Mouse (Mus musculus): ENCODE results near the gene Matk. TPM values are rescaled to one million over a fixed set of nuclear protein-coding genes. Genes with fewer than 3 reads are reported as not detected.
"Not testable (repeated sequence)": the region's sequence is repeated elsewhere in the genome, so short reads cannot be mapped to it uniquely, and the experiment has no call there.

The Matk gene
- polyA plus RNA-seq (2014; fragmentation: Nextera tagmentation; extraction: Ambion mirVana), result 1.0 and 1.7 TPM in 2 replicates

GRCm38 (mm10) chr10:81252424-81253419 lies at the start of gene Matk:
Matk (plus strand) TSS chr10:81252935.
- WGBS (ENCODE audit: insufficient replicate concordance), result 12% methylated on average over 43 of the region's 44 CpGs
- Histone ChIP-seq H3K27me3 (ENCODE audit: control insufficient read depth, insufficient read depth, low read length) (peaks cover 63% of the 10 kb centered on the region), H3K9me3 (replicated peaks; ENCODE audit: control insufficient read depth, low read length) (no peaks in the 10 kb centered on the region), H3K4me2 (peak within 1 kb of the TSS; percentile 12; the same call in 1 of the 2 replicates), H3K27ac (ENCODE audit: low read depth, low read length) (no peak within 1 kb of the TSS), H3K4me1 (ENCODE audit: control insufficient read depth, insufficient read depth, low read length) (peaks cover 10% of the 10 kb centered on the region), H3K9ac (ENCODE audit: low read depth, low read length) (no peak within 1 kb of the TSS), H3K36me3 (ENCODE audit: control insufficient read depth, insufficient read depth, low read length) (no peaks in the 10 kb centered on the region), H3K4me3 (ENCODE audit: low read depth, low read length) (no peak within 1 kb of the TSS; the same call in 1 of the 2 replicates)
- no peak for ATAC-seq (replicated peaks; ENCODE audit: insufficient number of reproducible peaks, low FRiP score, low TSS enrichment)

- no peaks in the 10 kb centered on the region for H3K9me3 ChIP-seq (replicated peaks; ENCODE audit: control insufficient read depth, low read length)
- H3K36me3 ChIP-seq (ENCODE audit: control insufficient read depth, insufficient read depth, low read length), result no peaks in the 10 kb centered on the region
- 63% methylated on average over 8 of the region's 8 CpGs for WGBS (ENCODE audit: insufficient replicate concordance)
- H3K27me3 ChIP-seq (ENCODE audit: control insufficient read depth, insufficient read depth, low read length), result peaks cover 2% of the 10 kb centered on the region; the same call in 1 of the 2 replicates
- 0 out of 2 replicates have a peak, but pooled peaks have one; percentile 8 for ATAC-seq (replicated peaks; ENCODE audit: insufficient number of reproducible peaks, low FRiP score, low TSS enrichment)
- H3K4me2 ChIP-seq, result no peak overlapping the region
- no peak overlapping the region for H3K4me3 ChIP-seq (ENCODE audit: low read depth, low read length)
- H3K27ac ChIP-seq (ENCODE audit: low read depth, low read length), result peak overlapping the region; percentile 76; the same call in 1 of the 2 replicates
- H3K4me1 ChIP-seq (ENCODE audit: control insufficient read depth, insufficient read depth, low read length), result peaks cover 31% of the 10 kb centered on the region
- no peak overlapping the region for H3K9ac ChIP-seq (ENCODE audit: low read depth, low read length)
Measured at GRCm38 (mm10) chr10:81202978-81203720, 49.6 kb upstream of the Matk start.

- H3K9ac ChIP-seq (ENCODE audit: low read depth, low read length), result no peak overlapping the region
- peaks cover 27% of the 10 kb centered on the region for H3K4me1 ChIP-seq (ENCODE audit: control insufficient read depth, insufficient read depth, low read length)
- no peaks in the 10 kb centered on the region for H3K9me3 ChIP-seq (replicated peaks; ENCODE audit: control insufficient read depth, low read length)
- H3K4me3 ChIP-seq (ENCODE audit: low read depth, low read length), result no peak overlapping the region
- no peak overlapping the region for H3K4me2 ChIP-seq
- peaks cover 2% of the 10 kb centered on the region; the same call in 1 of the 2 replicates for H3K27me3 ChIP-seq (ENCODE audit: control insufficient read depth, insufficient read depth, low read length)
- H3K36me3 ChIP-seq (ENCODE audit: control insufficient read depth, insufficient read depth, low read length), result no peaks in the 10 kb centered on the region
- no peak for ATAC-seq (replicated peaks; ENCODE audit: insufficient number of reproducible peaks, low FRiP score, low TSS enrichment)
- no peak overlapping the region for H3K27ac ChIP-seq (ENCODE audit: low read depth, low read length)
- 54% methylated on average over 4 of the region's 4 CpGs for WGBS (ENCODE audit: insufficient replicate concordance)
Measured at GRCm38 (mm10) chr10:81204137-81204536, 48.6 kb upstream of the Matk start.

- Histone ChIP-seq H3K4me2 (no peak overlapping the region), H3K36me3 (ENCODE audit: control insufficient read depth, insufficient read depth, low read length) (no peaks in the 10 kb centered on the region), H3K4me3 (ENCODE audit: low read depth, low read length) (no peak overlapping the region), H3K9me3 (replicated peaks; ENCODE audit: control insufficient read depth, low read length) (0 out of 2 replicates have a peak, but pooled peaks cover 3% of the 10 kb centered on the region), H3K9ac (ENCODE audit: low read depth, low read length) (no peak overlapping the region), H3K4me1 (ENCODE audit: control insufficient read depth, insufficient read depth, low read length) (no peaks in the 10 kb centered on the region), H3K27me3 (ENCODE audit: control insufficient read depth, insufficient read depth, low read length) (no peaks in the 10 kb centered on the region), H3K27ac (ENCODE audit: low read depth, low read length) (no peak overlapping the region)
- WGBS (ENCODE audit: insufficient replicate concordance), result 88% methylated on average over 5 of the region's 5 CpGs
- ATAC-seq (replicated peaks; ENCODE audit: insufficient number of reproducible peaks, low FRiP score, low TSS enrichment), result no peak
Measured at GRCm38 (mm10) chr10:81210154-81210553, 42.6 kb upstream of the Matk start.

GRCm38 (mm10) chr10:81216260-81216659 lies 36.5 kb upstream of the Matk start:
- Histone ChIP-seq H3K9me3 (replicated peaks; ENCODE audit: control insufficient read depth, low read length) (no peaks in the 10 kb centered on the region), H3K9ac (ENCODE audit: low read depth, low read length) (no peak overlapping the region), H3K4me2 (no peak overlapping the region), H3K4me3 (ENCODE audit: low read depth, low read length) (no peak overlapping the region), H3K36me3 (ENCODE audit: control insufficient read depth, insufficient read depth, low read length) (no peaks in the 10 kb centered on the region), H3K27me3 (ENCODE audit: control insufficient read depth, insufficient read depth, low read length) (peaks cover 3% of the 10 kb centered on the region; the same call in 1 of the 2 replicates), H3K27ac (ENCODE audit: low read depth, low read length) (no peak overlapping the region), H3K4me1 (ENCODE audit: control insufficient read depth, insufficient read depth, low read length) (no peaks in the 10 kb centered on the region)
- 82% methylated on average over 6 of the region's 6 CpGs for WGBS (ENCODE audit: insufficient replicate concordance)
- no peak for ATAC-seq (replicated peaks; ENCODE audit: insufficient number of reproducible peaks, low FRiP score, low TSS enrichment)

- no peak overlapping the region for H3K9ac ChIP-seq (ENCODE audit: low read depth, low read length)
- no peak for ATAC-seq (replicated peaks; ENCODE audit: insufficient number of reproducible peaks, low FRiP score, low TSS enrichment)
- H3K4me2 ChIP-seq, result no peak overlapping the region
- no peaks in the 10 kb centered on the region for H3K4me1 ChIP-seq (ENCODE audit: control insufficient read depth, insufficient read depth, low read length)
- H3K4me3 ChIP-seq (ENCODE audit: low read depth, low read length), result no peak overlapping the region
- H3K36me3 ChIP-seq (ENCODE audit: control insufficient read depth, insufficient read depth, low read length), result no peaks in the 10 kb centered on the region
- peaks cover 3% of the 10 kb centered on the region; the same call in 1 of the 2 replicates for H3K27me3 ChIP-seq (ENCODE audit: control insufficient read depth, insufficient read depth, low read length)
- no peaks in the 10 kb centered on the region for H3K9me3 ChIP-seq (replicated peaks; ENCODE audit: control insufficient read depth, low read length)
- no peak overlapping the region for H3K27ac ChIP-seq (ENCODE audit: low read depth, low read length)
- WGBS (ENCODE audit: insufficient replicate concordance), result 79% methylated on average over 6 of the region's 6 CpGs
Measured at GRCm38 (mm10) chr10:81216810-81217209, 35.9 kb upstream of the Matk start.

GRCm38 (mm10) chr10:81217267-81217666 lies 35.5 kb upstream of the Matk start:
- not testable (repeated sequence) for ATAC-seq (replicated peaks; ENCODE audit: insufficient number of reproducible peaks, low FRiP score, low TSS enrichment); H3K9me3 ChIP-seq (replicated peaks; ENCODE audit: control insufficient read depth, low read length); H3K9ac ChIP-seq (ENCODE audit: low read depth, low read length); H3K27me3 ChIP-seq (ENCODE audit: control insufficient read depth, insufficient read depth, low read length); H3K4me3 ChIP-seq (ENCODE audit: low read depth, low read length); H3K4me2 ChIP-seq; H3K27ac ChIP-seq (ENCODE audit: low read depth, low read length); H3K36me3 ChIP-seq (ENCODE audit: control insufficient read depth, insufficient read depth, low read length); H3K4me1 ChIP-seq (ENCODE audit: control insufficient read depth, insufficient read depth, low read length)
- 12% methylated on average over 1 of the region's 1 CpGs for WGBS (ENCODE audit: insufficient replicate concordance)

- 27% methylated on average over 7 of the region's 7 CpGs for WGBS (ENCODE audit: insufficient replicate concordance)
- ATAC-seq (replicated peaks; ENCODE audit: insufficient number of reproducible peaks, low FRiP score, low TSS enrichment), result no peak
- Histone ChIP-seq H3K4me1 (ENCODE audit: control insufficient read depth, insufficient read depth, low read length) (no peaks in the 10 kb centered on the region), H3K4me3 (ENCODE audit: low read depth, low read length) (no peak overlapping the region), H3K27ac (ENCODE audit: low read depth, low read length) (no peak overlapping the region), H3K36me3 (ENCODE audit: control insufficient read depth, insufficient read depth, low read length) (no peaks in the 10 kb centered on the region), H3K4me2 (no peak overlapping the region), H3K27me3 (ENCODE audit: control insufficient read depth, insufficient read depth, low read length) (peaks cover 3% of the 10 kb centered on the region; the same call in 1 of the 2 replicates), H3K9me3 (replicated peaks; ENCODE audit: control insufficient read depth, low read length) (no peaks in the 10 kb centered on the region), H3K9ac (ENCODE audit: low read depth, low read length) (no peak overlapping the region)
Measured at GRCm38 (mm10) chr10:81217964-81218363, 34.8 kb upstream of the Matk start.

All from heart, embryonic 11.5 days (tissue).